Mouse (Mus musculus) right cerebral cortex, postnatal 14 days (tissue): ENCODE measurements at regions not wholly inside any gene's neighbourhood (a gene's known extent, or its start where the extent isn't known, plus 50 kb on each side); places are given as distances from the start of the nearest gene placed in this dataset.
A peak's percentile ranks its signal among the peaks of the same experiment; 100 is the strongest.

Source experiments
- DNase-seq: peaks from one replicate; pipeline ENCODE4 v3.0.0; 2022

GRCm38 (mm10) chr4:87386271-87386670 is 156.0 kb upstream of the Slc24a2 start:
- DNase-seq = no peak

GRCm38 (mm10) chr4:87385221-87385739 is 155.0 kb upstream of the Slc24a2 start:
- DNase-seq = no peak

GRCm38 (mm10) chr4:87384469-87385044 is 154.3 kb upstream of the Slc24a2 start:
- DNase-seq = no peak

- no peak for DNase-seq
These were observed 150.4 kb upstream of the Slc24a2 start for GRCm38 (mm10) chr4:87380716-87381115.

GRCm38 (mm10) chr4:87379516-87380173 is 149.4 kb upstream of the Slc24a2 start:
- no peak for DNase-seq

- DNase-seq = no peak
These were observed 141.7 kb upstream of the Slc24a2 start for GRCm38 (mm10) chr4:87371960-87372359.

- no peak for DNase-seq
These were observed 139.5 kb upstream of the Slc24a2 start for GRCm38 (mm10) chr4:87369626-87370234.

- peak; percentile 60 for DNase-seq
These were observed 138.3 kb upstream of the Slc24a2 start for GRCm38 (mm10) chr4:87368413-87369160.

- DNase-seq = peak; percentile 67
These were observed 137.6 kb upstream of the Slc24a2 start for GRCm38 (mm10) chr4:87367732-87368412.

- peak; percentile 56 for DNase-seq
These were observed 131.9 kb upstream of the Slc24a2 start for GRCm38 (mm10) chr4:87362201-87362600.

- peak; percentile 51 for DNase-seq
These were observed 129.2 kb upstream of the Slc24a2 start for GRCm38 (mm10) chr4:87359483-87359882.

GRCm38 (mm10) chr4:87359004-87359403 is 128.7 kb upstream of the Slc24a2 start:
- no peak for DNase-seq

- no peak for DNase-seq
These were observed 102.7 kb upstream of the Slc24a2 start for GRCm38 (mm10) chr4:87332968-87333367.

GRCm38 (mm10) chr4:87329136-87329535 is 98.9 kb upstream of the Slc24a2 start:
- no peak for DNase-seq

- DNase-seq = no peak
These were observed 91.6 kb upstream of the Slc24a2 start for GRCm38 (mm10) chr4:87321726-87322349.

- no peak for DNase-seq
These were observed 67.9 kb upstream of the Slc24a2 start for GRCm38 (mm10) chr4:87298129-87298528.

- no peak for DNase-seq
These were observed 64.3 kb upstream of the Slc24a2 start for GRCm38 (mm10) chr4:87294538-87294937.
